Mouse (Mus musculus) T-helper 17 cell (primary cell): ENCODE data around the gene Prss2.

Experiments
- in situ Hi-C, 2 experiments: fragments of 300-600 bp; cut with MboI, MseI; formaldehyde crosslinking; loops; 1 replicate in 1 of 2; 2 replicates in 1 of 2; pipeline ENCODE4 v1.15.1; 2025; ENCODE audit warnings: high pct_unique_total_duplicates in 2 of 2

Prss2 gene

GRCm38 (mm10) chr6:41554295-41555169 is 32.9 kb downstream of the Prss2 start:
- in situ Hi-C loops, result loop anchor here (5.0 to 25.0 kb wide), 5 partner anchors 362 to 1117 kb away; partner anchors contain the start of genes E330009J07Rik (in 1 of the 2), Ssbp1 (in 1 of the 2) and Wee2 (in 1 of the 2)

DNA sequence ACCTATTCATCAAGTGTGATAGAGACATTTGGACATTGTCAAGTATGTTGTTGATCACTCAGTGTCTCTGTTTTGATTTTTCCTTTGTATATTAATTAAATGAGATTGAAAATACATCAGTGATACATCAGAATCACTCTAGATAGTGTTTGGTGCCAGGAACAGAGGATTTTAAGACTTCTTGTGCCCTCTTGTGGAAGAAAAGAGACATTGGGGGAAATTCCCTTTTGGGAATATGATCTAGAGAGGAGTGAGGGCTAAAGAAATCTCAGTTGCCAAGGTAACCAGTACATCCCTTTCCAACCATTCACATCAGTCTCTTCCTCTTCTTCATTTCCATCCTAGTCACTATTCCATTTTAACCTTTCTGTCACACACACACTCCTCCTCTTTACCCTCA is 34.8 kb downstream of the Prss2 start:
- in situ Hi-C loops, result loop anchor here (5.0 to 25.0 kb wide), 4 partner anchors 439 to 1119 kb away; partner anchors contain the start of genes E330009J07Rik (in 1 of the 2), Ssbp1 (in 1 of the 2) and Wee2 (in 1 of the 2)

DNA sequence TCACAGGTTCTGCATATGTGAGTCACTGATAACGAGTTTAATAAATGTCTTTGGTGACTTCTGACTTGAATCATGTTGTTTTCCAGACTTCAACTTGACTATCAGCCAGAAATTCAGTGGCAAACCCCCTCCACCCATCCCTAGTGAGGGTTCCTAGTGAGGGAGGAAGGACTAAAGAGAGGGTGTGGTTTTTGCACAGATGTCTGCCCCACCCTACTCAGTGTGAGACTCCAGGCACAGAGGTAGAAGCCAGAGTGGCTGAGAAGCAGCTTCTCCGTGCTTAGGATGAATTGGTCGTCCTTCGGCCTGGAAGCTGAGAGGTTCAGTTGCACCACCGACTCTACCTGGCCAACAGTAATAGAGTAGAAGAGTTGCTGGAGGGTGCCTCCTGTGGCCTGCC is 35.9 kb downstream of the Prss2 start:
- in situ Hi-C loops, result loop anchor here (5.0 to 25.0 kb wide), 4 partner anchors 440 to 1120 kb away; partner anchors contain the start of genes E330009J07Rik (in 1 of the 2), Ssbp1 (in 1 of the 2) and Wee2 (in 1 of the 2)

DNA sequence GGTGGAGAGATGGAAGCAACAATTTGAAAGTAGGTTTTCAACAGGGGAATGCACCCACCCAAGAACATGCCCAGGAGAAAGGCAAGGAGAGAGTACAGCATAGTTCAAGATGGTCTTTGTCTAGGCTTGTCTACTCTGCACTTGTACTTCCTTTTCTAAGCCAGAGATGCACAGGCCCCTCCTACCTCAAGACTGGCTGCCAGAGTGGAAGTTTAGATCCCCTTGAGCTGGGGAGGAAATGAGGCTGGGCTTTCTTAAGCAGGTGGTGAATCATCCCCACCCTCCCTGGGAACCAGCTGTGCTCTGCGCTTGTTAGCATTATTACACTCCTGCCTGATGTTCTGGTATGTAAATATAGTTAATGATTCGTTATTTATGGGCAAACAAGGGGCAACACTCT is 36.7 kb downstream of the Prss2 start:
- in situ Hi-C loops, result loop anchor here (5.0 to 25.0 kb wide), 4 partner anchors 441 to 1121 kb away; partner anchors contain the start of genes E330009J07Rik (in 1 of the 2), Ssbp1 (in 1 of the 2) and Wee2 (in 1 of the 2)

GRCm38 (mm10) chr6:41559331-41559730 is 37.7 kb downstream of the Prss2 start:
- in situ Hi-C loops, result loop anchor here (5.0 to 25.0 kb wide), 4 partner anchors 442 to 1122 kb away; partner anchors contain the start of genes E330009J07Rik (in 1 of the 2), Ssbp1 (in 1 of the 2) and Wee2 (in 1 of the 2)

DNA sequence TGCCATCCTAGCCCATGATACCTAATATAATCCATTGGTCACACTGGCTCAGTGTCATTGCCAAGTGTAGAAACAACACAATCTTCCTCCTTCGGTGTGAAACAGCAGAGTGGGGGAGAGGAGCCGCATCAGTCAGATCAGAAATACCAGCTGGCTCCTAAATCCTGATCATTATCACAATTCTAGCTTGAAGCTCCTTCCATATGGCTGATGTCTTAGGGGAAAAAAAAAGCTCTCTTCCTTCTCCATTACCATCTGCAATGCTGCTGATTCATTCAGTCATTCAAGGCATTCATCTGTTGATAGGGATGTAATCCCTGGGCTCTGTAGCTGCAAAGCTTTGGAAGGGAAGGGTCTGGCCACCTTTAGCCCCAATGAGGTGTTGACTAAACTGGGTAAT is 38.7 kb downstream of the Prss2 start:
- in situ Hi-C loops, result loop anchor here (5.0 to 25.0 kb wide), 2 partner anchors 513 to 1123 kb away; partner anchors contain the start of genes E330009J07Rik (in 1 of the 2) and Wee2 (in 1 of the 2)

GRCm38 (mm10) chr6:41562598-41562997 is 41.0 kb downstream of the Prss2 start:
- in situ Hi-C loops, result loop anchor here (5.0 to 25.0 kb wide), 2 partner anchors 515 to 1125 kb away; partner anchors contain the start of genes E330009J07Rik (in 1 of the 2) and Wee2 (in 1 of the 2)

DNA sequence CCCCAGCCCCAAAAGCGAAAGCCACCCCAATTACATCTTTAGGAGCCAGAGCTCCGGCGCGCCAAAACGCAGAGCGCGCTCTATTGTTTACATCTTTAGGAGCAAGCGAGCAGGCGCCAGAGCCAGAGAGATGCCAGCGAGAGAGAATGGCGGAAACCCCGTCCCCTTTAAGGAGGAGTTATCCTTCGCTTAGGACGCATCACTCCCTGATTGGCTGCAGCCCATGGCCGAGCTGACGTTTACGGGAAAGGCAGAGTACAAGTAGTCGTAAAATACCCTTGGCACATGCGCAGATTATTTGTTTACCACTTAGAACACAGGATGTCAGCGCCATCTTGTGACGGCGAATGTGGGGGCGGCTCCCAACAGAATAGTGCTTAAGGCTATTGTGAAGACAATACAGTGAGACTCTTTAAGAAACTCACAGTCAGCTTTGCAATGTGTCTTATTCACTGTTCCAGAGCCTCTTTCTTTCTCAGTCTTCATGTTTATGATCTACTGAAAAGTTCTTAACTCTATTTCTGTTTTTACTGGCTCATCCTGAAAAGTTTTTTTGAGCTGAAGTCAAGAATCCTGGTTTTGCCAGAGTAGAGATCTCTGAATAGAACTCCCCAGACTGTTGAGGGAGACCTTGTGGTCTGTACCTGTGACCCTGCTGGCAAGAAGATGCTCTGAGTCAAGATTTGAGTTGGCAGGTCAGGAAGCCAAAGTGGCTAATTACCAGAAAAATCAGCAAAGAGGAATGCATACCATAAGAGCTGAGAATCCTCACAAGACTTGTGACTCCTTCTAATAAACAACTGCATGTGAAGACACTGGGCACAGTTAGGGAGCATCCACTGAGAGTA is 41.7 kb downstream of the Prss2 start:
- in situ Hi-C loops, result loop anchor here (5.0 to 25.0 kb wide), 2 partner anchors 516 to 1126 kb away; partner anchors contain the start of genes E330009J07Rik (in 1 of the 2) and Wee2 (in 1 of the 2)

GRCm38 (mm10) chr6:41565261-41565660 is 43.7 kb downstream of the Prss2 start:
- in situ Hi-C loops, result loop anchor here (5.0 to 25.0 kb wide), 4 partner anchors 37 to 1128 kb away; partner anchors contain the start of genes E330009J07Rik (in 1 of the 2), Ephb6 (in 1 of the 2) and Wee2 (in 1 of the 2)

DNA sequence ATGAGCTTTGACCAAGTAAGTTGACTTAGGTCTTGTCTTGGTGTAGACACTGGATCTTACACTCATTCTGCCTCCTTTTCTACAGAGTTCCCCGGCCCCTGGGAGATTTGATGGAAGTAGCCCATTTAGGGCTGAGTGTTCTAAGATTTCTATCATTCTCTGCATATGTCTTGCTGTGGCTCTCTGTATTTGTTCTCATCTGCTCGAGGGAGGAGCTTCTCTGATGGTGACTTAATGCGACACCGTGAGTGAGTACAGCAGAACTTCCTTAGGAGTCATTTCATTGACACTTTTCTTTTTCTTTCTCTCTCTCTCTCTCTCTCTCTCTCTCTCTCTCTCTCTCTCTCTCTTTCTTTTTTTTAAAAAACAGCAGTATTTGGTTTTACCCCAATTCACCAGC is 45.4 kb downstream of the Prss2 start:
- in situ Hi-C loops, result loop anchor here (5.0 to 25.0 kb wide), 4 partner anchors 35 to 1130 kb away; partner anchors contain the start of genes E330009J07Rik (in 1 of the 2), Ephb6 (in 1 of the 2) and Wee2 (in 1 of the 2)

DNA sequence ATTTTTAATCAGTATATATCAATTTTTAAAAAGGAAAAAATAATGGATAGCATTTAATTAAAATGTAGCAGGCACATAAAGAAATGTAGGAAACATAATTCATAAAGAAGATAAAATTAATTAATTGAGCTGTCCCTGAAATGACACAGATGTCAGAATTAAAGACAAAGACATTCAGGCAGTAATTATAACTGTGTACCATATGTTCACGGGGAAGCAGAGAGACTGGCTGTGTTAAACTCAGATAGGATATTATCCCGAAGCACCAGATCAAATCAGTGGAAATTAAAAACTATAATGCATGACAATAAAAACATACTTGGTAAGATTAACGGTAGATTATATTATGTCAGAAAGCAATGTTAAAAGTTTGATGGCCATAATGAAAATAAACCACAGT is 47.5 kb downstream of the Prss2 start:
- in situ Hi-C loops, result loop anchor here (5.0 to 25.0 kb wide), 4 partner anchors 33 to 1132 kb away; partner anchors contain the start of genes E330009J07Rik (in 1 of the 2), Ephb6 (in 1 of the 2) and Wee2 (in 1 of the 2)
